Mouse (Mus musculus) embryonic facial prominence, embryonic 11.5 days (tissue): ENCODE measurements around the gene Fam71f2. TPM values are rescaled to one million over a fixed set of nuclear protein-coding genes. Genes with fewer than 3 reads are reported as not detected.

Source experiments
- ATAC-seq: fragments of 200-750 bp; cut with Nextera tagmentation; replicated peaks from 2 replicates; pipeline ENCODE4 v1.8.0; 2017; ENCODE audit warnings: low read depth; ENCODE audit not compliant: insufficient number of reproducible peaks, low FRiP score, low TSS enrichment
- DNase-seq: peaks from one replicate; pipeline ENCODE4 v3.0.0-alpha.2; 2015; ENCODE audit warnings: low spot score
- H3K27ac ChIP-seq: fragments of 300-500 bp; sonication (generic); replicated peaks from 2 replicates; pipeline ENCODE4 v1.5.1; 2014; ENCODE audit warnings: mild to moderate bottlenecking, low read depth, low read length, control low read depth
- H3K27me3 ChIP-seq: fragments of 300-500 bp; sonication (generic); 2 replicates; pipeline ENCODE4 v1.6.1; 2014; ENCODE audit warnings: mild to moderate bottlenecking, low read length, moderate library complexity, mixed read lengths; ENCODE audit not compliant: control insufficient read depth, insufficient read depth
- H3K36me3 ChIP-seq: fragments of 300-500 bp; sonication (generic); replicated peaks from 2 replicates; pipeline ENCODE4 v1.6.1; 2014; ENCODE audit warnings: low read depth, mild to moderate bottlenecking, low read length, moderate library complexity, mixed read lengths; ENCODE audit not compliant: control insufficient read depth, insufficient read depth
- H3K4me1 ChIP-seq: fragments of 300-500 bp; sonication (generic); 2 replicates; pipeline ENCODE4 v1.6.1; 2014; ENCODE audit warnings: low read length, mixed read lengths; ENCODE audit not compliant: control insufficient read depth, insufficient read depth
- H3K4me2 ChIP-seq: fragments of 300-500 bp; sonication (generic); 2 replicates; pipeline ENCODE4 v1.6.1; 2014; ENCODE audit warnings: low read depth, mild to moderate bottlenecking, control low read depth, low read length, moderate library complexity
- H3K4me3 ChIP-seq: fragments of 300-500 bp; sonication (generic); 2 replicates; pipeline ENCODE4 v1.5.1; 2014; ENCODE audit warnings: low read depth, low read length, control low read depth
- H3K9ac ChIP-seq: fragments of 300-500 bp; sonication (generic); replicated peaks from 2 replicates; pipeline ENCODE4 v1.6.1; 2014; ENCODE audit warnings: mild to moderate bottlenecking, control low read depth, low read length
- H3K9me3 ChIP-seq: fragments of 300-500 bp; sonication (generic); replicated peaks from 2 replicates; pipeline ENCODE4 v1.6.1; 2016; ENCODE audit warnings: mild to moderate bottlenecking, low read length, inconsistent platforms, mixed read lengths; ENCODE audit not compliant: control insufficient read depth
- WGBS: fragments of 180-500 bp; shearing (Covaris S2); extraction: QIAGEN DNeasy Blood & Tissue Kit; methylation state at CpG from one replicate; pipeline ENCODE4 v1.1.7; 2014; 5-methylcytosine and 5-hydroxymethylcytosine counted together
- polyA plus RNA-seq: library from polyadenylated mRNA; unstranded; fragments of >200 nt; fragmentation: Nextera tagmentation; extraction: Ambion mirVana; gene quantifications from 2 replicates; pipeline ENCODE4 v1.2.1, GENCODE M21; 2014

Fam71f2 gene
- 0.57 and 0.79 TPM in 2 replicates for polyA plus RNA-seq

DNA sequence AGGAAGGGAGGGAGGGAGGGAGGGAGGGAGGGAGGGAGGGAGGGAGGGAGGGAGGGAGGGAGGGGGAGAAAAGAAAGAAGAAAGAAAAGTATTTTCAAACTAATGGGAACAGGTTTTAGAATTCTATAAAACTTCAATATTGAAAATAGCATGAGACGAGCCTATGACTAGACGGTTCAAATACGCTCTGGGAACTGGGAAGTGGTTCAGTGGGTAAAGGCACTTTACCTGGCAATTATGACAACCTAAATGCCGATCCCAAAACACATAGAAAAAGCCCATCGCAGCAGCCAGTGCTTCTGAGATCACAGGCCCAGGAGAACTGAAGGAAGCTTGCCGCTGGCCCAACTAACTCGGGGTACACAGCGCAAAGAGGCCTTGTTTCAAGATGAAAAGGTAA is at the start of gene Fam71f2:
Fam71f2 (plus strand) TSS at position 301 of the 400 bp plus-strand sequence.
- Histone ChIP-seq H3K27me3 (no peaks in the 10 kb centered on the region), H3K27ac (no peak within 1 kb of the TSS), H3K36me3 (peaks cover 4% of the 10 kb centered on the region), H3K9me3 (no peaks in the 10 kb centered on the region), H3K4me2 (no peak within 1 kb of the TSS), H3K9ac (no peak within 1 kb of the TSS), H3K4me3 (no peak within 1 kb of the TSS), H3K4me1 (no peaks in the 10 kb centered on the region)
- ATAC-seq: no peak
- 88% methylated on average over 8 of the region's 8 CpGs for WGBS
- no peak for DNase-seq

DNA sequence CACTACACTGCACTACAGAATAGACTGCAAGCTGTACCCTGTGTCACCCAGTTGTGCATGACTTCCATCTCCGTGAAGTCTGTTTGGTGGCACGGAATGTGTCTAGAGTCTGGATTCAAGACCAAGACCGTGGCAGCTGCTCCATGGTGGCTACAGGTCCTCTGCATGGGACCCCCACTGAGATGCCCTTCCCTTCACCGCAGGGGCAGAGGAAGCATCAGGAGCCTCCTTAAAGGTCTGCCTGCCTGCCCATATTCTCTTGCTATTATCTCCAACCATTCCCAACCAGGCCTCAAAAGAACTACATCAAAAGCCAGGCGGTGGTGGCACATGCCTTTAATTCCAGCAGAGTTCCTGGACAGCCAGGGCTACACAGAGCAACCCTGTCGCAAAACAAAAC is 49.0 kb upstream of the Fam71f2 start:
- H3K4me3 ChIP-seq: no peak overlapping the region
- no peak overlapping the region for H3K9ac ChIP-seq
- H3K36me3 ChIP-seq: no peaks in the 10 kb centered on the region
- ATAC-seq (no peak), DNase-seq (no peak)
- H3K9me3 ChIP-seq: no peaks in the 10 kb centered on the region
- no peaks in the 10 kb centered on the region; the same call in 1 of the 2 replicates for H3K4me1 ChIP-seq
- H3K27ac ChIP-seq: no peak overlapping the region
- 65% methylated on average over 6 of the region's 6 CpGs for WGBS
- no peak overlapping the region for H3K4me2 ChIP-seq
- no peaks in the 10 kb centered on the region for H3K27me3 ChIP-seq

DNA sequence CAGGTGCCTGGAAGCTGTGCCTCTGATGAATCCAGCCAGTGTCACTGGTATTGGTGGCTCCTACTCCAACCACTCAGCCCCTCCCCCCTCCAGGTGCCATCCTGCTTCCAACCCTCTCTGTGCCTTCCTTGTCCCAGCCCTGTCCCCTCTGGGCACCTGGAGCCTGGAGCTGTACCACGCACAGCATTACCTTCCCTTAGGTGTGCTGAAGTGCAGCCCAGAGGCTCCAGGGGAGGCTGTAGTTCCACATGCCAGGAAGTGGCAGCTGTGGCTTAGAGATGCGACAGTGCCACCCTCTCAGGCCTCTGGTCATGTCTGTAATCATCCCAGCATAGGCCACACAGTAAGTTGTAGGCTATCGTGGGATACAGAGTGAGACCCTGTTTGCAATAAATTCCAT is 47.6 kb upstream of the Fam71f2 start:
- Histone ChIP-seq H3K4me2 (no peak overlapping the region), H3K4me1 (no peaks in the 10 kb centered on the region; the same call in 1 of the 2 replicates), H3K27me3 (no peaks in the 10 kb centered on the region), H3K4me3 (no peak overlapping the region), H3K9ac (no peak overlapping the region; the same call in 1 of the 2 replicates), H3K36me3 (no peaks in the 10 kb centered on the region), H3K9me3 (no peaks in the 10 kb centered on the region), H3K27ac (no peak overlapping the region)
- ATAC-seq (no peak), DNase-seq (no peak)
- WGBS: 73% methylated on average over 3 of the region's 3 CpGs

- no peaks in the 10 kb centered on the region for H3K9me3 ChIP-seq
- H3K27ac ChIP-seq: no peak overlapping the region
- no peak overlapping the region for H3K4me2 ChIP-seq
- no peak for DNase-seq
- 75% methylated on average over 6 of the region's 6 CpGs for WGBS
- no peak overlapping the region for H3K4me3 ChIP-seq
- ATAC-seq: no peak
- H3K4me1 ChIP-seq: no peaks in the 10 kb centered on the region; the same call in 1 of the 2 replicates
- H3K27me3 ChIP-seq: no peaks in the 10 kb centered on the region
- H3K36me3 ChIP-seq: no peaks in the 10 kb centered on the region
- H3K9ac ChIP-seq: no peak overlapping the region
These were observed 47.1 kb upstream of the Fam71f2 start for GRCm38 (mm10) chr6:29232321-29232720.

- Histone ChIP-seq H3K9ac (no peak overlapping the region), H3K4me3 (no peak overlapping the region), H3K27ac (no peak overlapping the region), H3K36me3 (no peaks in the 10 kb centered on the region), H3K4me2 (no peak overlapping the region), H3K9me3 (no peaks in the 10 kb centered on the region), H3K27me3 (no peaks in the 10 kb centered on the region), H3K4me1 (no peaks in the 10 kb centered on the region; the same call in 1 of the 2 replicates)
- DNase-seq (no peak), ATAC-seq (no peak)
- WGBS: 69% methylated on average over 3 of the region's 3 CpGs
These were observed 45.7 kb upstream of the Fam71f2 start for GRCm38 (mm10) chr6:29233710-29234109.

DNA sequence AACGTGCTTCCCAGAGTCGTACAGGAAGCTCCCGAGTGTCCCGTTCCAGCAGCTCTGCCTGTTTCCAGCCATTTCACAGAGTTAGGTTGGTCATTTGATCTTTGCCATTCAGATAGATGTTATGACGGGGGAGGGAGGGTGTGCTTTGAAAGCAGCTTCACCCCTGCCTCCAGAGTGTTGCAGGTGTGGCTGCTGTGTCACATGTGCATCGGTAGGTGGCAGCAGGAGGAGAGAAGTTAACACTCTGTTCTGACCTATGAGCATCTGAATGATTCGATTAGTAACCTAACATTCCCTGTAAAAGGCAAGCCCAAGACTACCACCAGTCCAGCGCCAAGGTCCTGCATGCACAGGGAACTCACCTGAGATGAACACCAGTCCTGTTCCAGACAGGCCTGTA is 45.1 kb upstream of the Fam71f2 start:
- Histone ChIP-seq H3K4me1 (no peaks in the 10 kb centered on the region; the same call in 1 of the 2 replicates), H3K4me3 (no peak overlapping the region), H3K27ac (no peak overlapping the region), H3K4me2 (no peak overlapping the region), H3K27me3 (no peaks in the 10 kb centered on the region), H3K9me3 (no peaks in the 10 kb centered on the region), H3K9ac (no peak overlapping the region), H3K36me3 (no peaks in the 10 kb centered on the region)
- WGBS: 43% methylated on average over 8 of the region's 8 CpGs
- 0 out of 2 replicates have a peak, but pooled peaks have one; percentile 34 for ATAC-seq
- peak; percentile 46 for DNase-seq

DNA sequence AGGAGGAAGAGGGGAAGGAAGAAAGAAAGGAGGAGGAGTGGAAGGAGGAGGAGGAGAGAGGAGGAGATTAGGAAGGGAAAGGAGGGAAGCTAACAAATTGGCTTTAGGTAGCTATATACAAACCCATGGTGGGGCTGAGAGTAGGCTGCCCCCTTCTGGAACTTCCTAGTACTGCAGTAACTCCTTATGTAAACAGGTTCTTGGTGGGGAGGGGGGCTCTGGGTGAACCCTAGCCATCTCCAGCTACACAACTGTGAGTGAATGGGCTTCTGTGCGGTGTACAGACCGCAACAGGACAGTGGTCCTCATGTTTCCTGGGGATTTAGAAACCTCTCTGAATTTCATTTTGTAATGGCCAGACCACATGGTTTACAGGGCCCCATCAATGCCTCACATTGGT is 38.6 kb upstream of the Fam71f2 start:
- Histone ChIP-seq H3K4me2 (no peak overlapping the region), H3K4me3 (no peak overlapping the region), H3K9me3 (no peaks in the 10 kb centered on the region), H3K27me3 (no peaks in the 10 kb centered on the region), H3K36me3 (no peaks in the 10 kb centered on the region), H3K27ac (no peak overlapping the region), H3K9ac (no peak overlapping the region), H3K4me1 (no peaks in the 10 kb centered on the region)
- ATAC-seq: no peak
- DNase-seq: peak; percentile 73
- WGBS: 43% methylated on average over 2 of the region's 2 CpGs

DNA sequence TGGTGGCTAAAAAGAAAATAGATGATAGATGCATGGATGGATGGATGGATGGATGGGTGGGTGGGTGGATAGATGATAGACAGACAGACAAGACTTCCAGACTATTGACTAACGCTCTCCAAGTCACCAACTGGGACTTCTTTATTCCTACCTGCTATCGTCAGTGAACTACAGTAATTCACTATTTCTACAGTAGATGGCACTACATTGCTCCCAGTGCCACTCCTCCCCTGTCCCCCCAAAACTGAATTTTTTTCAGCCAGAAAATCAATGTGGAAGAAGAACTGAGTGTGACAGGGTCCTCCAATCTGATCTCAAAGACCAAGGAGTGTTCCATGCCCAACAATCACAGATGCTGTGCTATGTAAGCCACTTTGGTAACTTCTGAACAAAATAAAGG is 37.7 kb upstream of the Fam71f2 start:
- Histone ChIP-seq H3K9ac (no peak overlapping the region), H3K4me3 (no peak overlapping the region), H3K27ac (no peak overlapping the region), H3K4me1 (no peaks in the 10 kb centered on the region), H3K4me2 (no peak overlapping the region), H3K36me3 (no peaks in the 10 kb centered on the region), H3K27me3 (no peaks in the 10 kb centered on the region), H3K9me3 (no peaks in the 10 kb centered on the region)
- 53% methylated on average over 2 of the region's 2 CpGs for WGBS
- no peak for ATAC-seq
- peak; percentile 22 for DNase-seq
